Mouse (Mus musculus): Measurements from ENCODE around the gene Insr.

- TF ChIP-seq ETS1 (conservative IDR thresholded peaks at IDR 0.05; ENCODE audit: low read depth, low read length) = no peak
- TF ChIP-seq POLR2AphosphoS2 (IDR thresholded peaks at IDR 0.05; ENCODE audit: low read depth, low read length) = no peak
- TF ChIP-seq EP300 (IDR thresholded peaks at IDR 0.05; ENCODE audit: low read length) = no peak
- no peak for TF ChIP-seq USF2 (conservative IDR thresholded peaks at IDR 0.05; ENCODE audit: low read depth, low read length)
- TF ChIP-seq CHD2 (IDR thresholded peaks at IDR 0.05; ENCODE audit: low read length) = no peak
- no peak for TF ChIP-seq MAFK (IDR thresholded peaks at IDR 0.05; ENCODE audit: insufficient replicate concordance, low read length)
- no peak for TF ChIP-seq CTCF (conservative IDR thresholded peaks at IDR 0.05 in 1 of 2, IDR thresholded peaks at IDR 0.05 in 1 of 2; ENCODE audit: low read depth in 2 of 2, low read length in 2 of 2)
- no peak for TF ChIP-seq NELFE (IDR thresholded peaks at IDR 0.05; ENCODE audit: low read depth, low read length)
- TF ChIP-seq CHD1 (IDR thresholded peaks at IDR 0.05; ENCODE audit: low read depth, low read length) = no peak
- TF ChIP-seq TCF12 (IDR thresholded peaks at IDR 0.05; ENCODE audit: low read depth, low read length) = no peak
- no peak for TF ChIP-seq POLR2A (IDR thresholded peaks at IDR 0.05; ENCODE audit: low read depth, low read length)
- TF ChIP-seq MAZ (IDR thresholded peaks at IDR 0.05; ENCODE audit: low read depth, low read length) = no peak
- no peak for TF ChIP-seq ZNF384 (IDR thresholded peaks at IDR 0.05; ENCODE audit: low read depth, low read length)
Measured at GRCm38 (mm10) chr8:3146506-3146905, 132.9 kb downstream of the Insr start.

Measured in CH12.LX (cell line).